Mouse (Mus musculus) kidney, postnatal 0 days (tissue): ENCODE measurements around the gene Ghrhr. TPM values are rescaled to one million over a fixed set of nuclear protein-coding genes. Genes with fewer than 3 reads are reported as not detected.

Source experiments
- ATAC-seq: fragments of 200-750 bp; cut with Nextera tagmentation; replicated peaks from 2 replicates; pipeline ENCODE4 v1.8.0; 2017; ENCODE audit warnings: low read depth, moderate number of reproducible peaks, moderate TSS enrichment, moderate library complexity; ENCODE audit not compliant: low FRiP score
- DNase-seq: peaks from one replicate; pipeline ENCODE4 v3.0.0-alpha.2; 2016; ENCODE audit warnings: low spot score
- H3K27ac ChIP-seq: fragments of 300-500 bp; sonication (generic); 2 replicates; pipeline ENCODE4 v1.5.1; 2014; ENCODE audit warnings: mild to moderate bottlenecking
- H3K27me3 ChIP-seq: fragments of 300-500 bp; sonication (generic); 2 replicates; pipeline ENCODE4 v1.6.1; 2014; ENCODE audit warnings: low read length, mixed read lengths; ENCODE audit not compliant: insufficient read depth
- H3K36me3 ChIP-seq: fragments of 300-500 bp; sonication (generic); 2 replicates; pipeline ENCODE4 v1.6.1; 2014; ENCODE audit warnings: low read length, mixed read lengths; ENCODE audit not compliant: insufficient read depth
- H3K4me1 ChIP-seq: fragments of 300-500 bp; sonication (generic); replicated peaks from 2 replicates; pipeline ENCODE4 v1.6.1; 2014; ENCODE audit warnings: antibody characterized with exemption, low read length, mixed read lengths; ENCODE audit not compliant: insufficient read depth
- H3K4me2 ChIP-seq: fragments of 300-500 bp; sonication (generic); 2 replicates; pipeline ENCODE4 v1.6.1; 2014; ENCODE audit warnings: mild to moderate bottlenecking, low read length, moderate library complexity, mixed read lengths
- H3K4me3 ChIP-seq: fragments of 300-500 bp; sonication (generic); replicated peaks from 2 replicates; pipeline ENCODE4 v1.5.1; 2014; ENCODE audit warnings: low read depth, low read length
- H3K9ac ChIP-seq: fragments of 300-500 bp; sonication (generic); 2 replicates; pipeline ENCODE4 v1.6.1; 2014; ENCODE audit warnings: low read depth, low read length
- H3K9me3 ChIP-seq: fragments of 300-500 bp; sonication (generic); replicated peaks from 2 replicates; pipeline ENCODE4 v1.6.1; 2016; ENCODE audit warnings: low read length, inconsistent platforms, mixed read lengths
- CTCF ChIP-seq: IDR thresholded peaks from 2 replicates; pipeline ENCODE4 v1.5.1; 2016; ENCODE audit warnings: antibody characterized with exemption, low read depth, mild to moderate bottlenecking, moderate library complexity
- WGBS: fragments of 180-500 bp; shearing (Covaris S2); extraction: QIAGEN DNeasy Blood & Tissue Kit; methylation state at CpG from one replicate; pipeline ENCODE4 v1.1.7; 2014; 5-methylcytosine and 5-hydroxymethylcytosine counted together
- polyA plus RNA-seq: library from polyadenylated mRNA; unstranded; fragments of >200 nt; fragmentation: Nextera tagmentation; extraction: Ambion mirVana; gene quantifications from 2 replicates; pipeline ENCODE4 v1.2.1, GENCODE M21; 2015

Ghrhr gene
- polyA plus RNA-seq, 1 experiment from 2014 or later: 0.59 TPM

DNA sequence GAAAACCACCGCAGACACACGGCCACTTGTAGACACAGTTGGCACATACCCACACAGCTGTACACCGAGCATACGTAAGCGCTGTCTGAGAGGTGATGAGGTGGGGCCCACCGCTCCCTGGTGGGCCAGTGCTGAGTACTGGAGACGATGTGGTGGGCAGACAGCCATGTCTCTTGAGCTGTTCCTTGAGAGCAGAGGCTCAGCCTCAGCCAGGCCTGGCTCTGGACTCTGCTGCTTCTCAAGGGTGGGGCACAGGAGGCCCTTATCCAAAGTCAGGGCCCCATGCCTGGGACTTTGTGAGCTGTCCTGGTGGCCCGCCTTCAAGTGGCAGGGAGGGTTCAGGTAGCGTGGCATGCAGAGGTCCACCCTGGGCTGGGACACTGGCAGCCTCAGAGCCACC lies 33.8 kb upstream of the Ghrhr start:
- WGBS: 82% methylated on average over 9 of the region's 9 CpGs
- Histone ChIP-seq H3K4me2 (no peak overlapping the region), H3K27ac (no peak overlapping the region), H3K27me3 (no peaks in the 10 kb centered on the region), H3K4me1 (no peaks in the 10 kb centered on the region), H3K9ac (no peak overlapping the region), H3K9me3 (no peaks in the 10 kb centered on the region), H3K36me3 (no peaks in the 10 kb centered on the region), H3K4me3 (no peak overlapping the region)
- DNase-seq (no peak), ATAC-seq (no peak)
- TF ChIP-seq CTCF: no peak

DNA sequence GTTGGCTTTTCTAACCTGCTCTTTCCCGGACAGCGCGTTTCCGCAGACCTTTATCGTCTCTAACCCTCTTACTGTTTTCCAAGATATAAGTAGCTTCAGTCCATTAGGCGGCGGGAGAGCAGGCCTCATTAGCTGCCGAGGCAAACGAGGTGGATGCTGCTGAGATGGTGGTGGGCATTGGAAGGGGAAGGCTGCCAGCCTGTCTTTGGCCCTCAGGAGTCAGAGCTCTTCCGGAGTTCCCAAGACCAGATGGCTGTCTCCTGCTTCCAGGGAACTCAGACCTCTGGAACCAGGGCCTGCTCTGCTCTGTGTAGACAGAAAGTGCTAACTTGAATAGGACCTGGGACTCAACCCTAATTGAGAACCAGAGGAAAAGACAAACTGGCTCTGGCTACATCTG lies 32.6 kb upstream of the Ghrhr start:
- Histone ChIP-seq H3K4me1 (no peaks in the 10 kb centered on the region), H3K9me3 (no peaks in the 10 kb centered on the region), H3K27ac (no peak overlapping the region), H3K36me3 (no peaks in the 10 kb centered on the region), H3K4me2 (no peak overlapping the region), H3K4me3 (no peak overlapping the region), H3K9ac (no peak overlapping the region), H3K27me3 (no peaks in the 10 kb centered on the region)
- TF ChIP-seq CTCF: no peak
- ATAC-seq (no peak), DNase-seq (no peak)
- WGBS: 84% methylated on average over 10 of the region's 10 CpGs

DNA sequence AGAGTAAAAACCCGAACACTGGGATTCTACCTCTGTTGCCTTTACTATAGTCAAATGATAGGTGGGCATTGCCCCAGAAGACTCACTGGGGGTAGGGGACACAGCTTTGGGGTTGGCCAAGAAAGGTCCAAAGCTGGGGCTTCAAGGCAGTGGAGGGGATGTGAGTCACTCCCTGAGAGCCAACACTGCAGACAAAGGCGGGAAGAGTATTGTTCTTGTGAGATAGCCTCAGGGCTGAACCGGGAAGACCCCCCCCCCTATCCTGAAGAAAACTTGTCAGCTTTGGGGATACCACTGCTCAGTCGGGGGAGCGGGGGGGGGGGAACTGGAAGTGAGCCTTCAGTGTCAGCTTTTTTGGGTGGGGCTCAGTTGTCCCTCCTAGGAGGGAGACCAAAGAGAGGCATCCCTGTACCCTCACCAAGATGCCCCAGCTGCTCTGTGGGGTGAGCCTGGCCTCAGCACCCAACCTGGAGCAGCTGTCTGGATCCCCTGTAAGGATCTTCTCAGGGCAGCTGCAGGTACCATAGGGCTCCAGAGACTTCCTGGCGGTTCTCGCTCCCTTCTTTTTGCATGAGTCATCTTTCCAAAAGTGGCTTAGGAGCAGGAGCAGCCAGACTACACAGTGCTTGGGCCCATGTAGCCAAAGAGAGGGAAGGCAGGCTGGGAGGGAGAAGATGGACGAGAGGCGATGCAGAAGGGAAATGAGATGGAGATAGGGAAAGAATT lies 31.6 kb upstream of the Ghrhr start:
- H3K9ac ChIP-seq: no peak overlapping the region
- H3K27ac ChIP-seq: no peak overlapping the region
- H3K4me2 ChIP-seq: no peak overlapping the region
- ATAC-seq: no peak
- no peaks in the 10 kb centered on the region for H3K27me3 ChIP-seq
- H3K36me3 ChIP-seq: no peaks in the 10 kb centered on the region
- TF ChIP-seq CTCF: no peak
- H3K9me3 ChIP-seq: no peaks in the 10 kb centered on the region
- H3K4me3 ChIP-seq: no peak overlapping the region
- H3K4me1 ChIP-seq: no peaks in the 10 kb centered on the region
- 82% methylated on average over 9 of the region's 9 CpGs for WGBS
- no peak for DNase-seq

DNA sequence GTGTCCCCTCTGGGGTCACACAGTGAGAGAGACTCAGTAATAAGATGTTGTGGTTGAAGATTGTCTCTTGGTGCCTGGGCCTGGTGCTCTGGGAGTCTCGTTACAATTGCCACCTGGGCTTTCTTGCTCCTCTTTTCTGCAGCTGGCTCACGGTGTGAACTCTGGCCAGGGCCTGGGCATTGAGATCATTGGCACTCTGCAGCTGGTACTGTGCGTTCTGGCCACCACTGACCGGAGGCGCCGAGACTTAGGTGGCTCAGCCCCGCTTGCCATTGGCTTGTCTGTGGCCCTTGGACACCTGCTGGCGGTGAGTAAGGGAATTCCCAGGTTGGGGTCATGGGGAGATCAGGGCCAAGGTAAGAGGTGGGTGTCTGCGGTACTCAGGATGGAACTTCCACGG lies 30.8 kb upstream of the Ghrhr start:
- no peak for TF ChIP-seq CTCF
- no peak overlapping the region for H3K4me2 ChIP-seq
- H3K36me3 ChIP-seq: no peaks in the 10 kb centered on the region
- H3K4me3 ChIP-seq: no peak overlapping the region
- no peak overlapping the region for H3K27ac ChIP-seq
- no peak for ATAC-seq
- H3K9me3 ChIP-seq: no peaks in the 10 kb centered on the region
- 82% methylated on average over 10 of the region's 10 CpGs for WGBS
- no peaks in the 10 kb centered on the region for H3K4me1 ChIP-seq
- H3K9ac ChIP-seq: no peak overlapping the region
- no peaks in the 10 kb centered on the region for H3K27me3 ChIP-seq
- no peak for DNase-seq

DNA sequence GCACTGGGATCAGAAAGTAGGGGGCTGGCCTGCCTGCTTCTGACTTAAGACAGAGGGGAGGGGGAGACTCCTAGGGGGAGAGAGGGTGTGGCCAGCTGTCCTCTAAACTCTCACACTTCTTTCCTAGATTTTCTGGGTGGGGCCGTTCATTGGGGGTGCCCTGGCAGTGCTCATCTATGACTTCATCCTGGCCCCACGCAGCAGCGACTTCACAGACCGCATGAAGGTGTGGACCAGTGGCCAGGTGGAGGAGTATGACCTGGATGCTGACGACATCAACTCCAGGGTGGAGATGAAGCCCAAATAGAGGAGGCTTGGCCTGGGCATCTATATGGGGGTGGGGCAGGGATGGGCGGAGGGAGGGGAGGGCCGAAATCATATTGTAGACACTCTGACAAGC lies 29.6 kb upstream of the Ghrhr start:
- no peaks in the 10 kb centered on the region for H3K9me3 ChIP-seq
- ATAC-seq (no peak), DNase-seq (no peak)
- H3K27me3 ChIP-seq: no peaks in the 10 kb centered on the region
- no peaks in the 10 kb centered on the region for H3K36me3 ChIP-seq
- H3K4me2 ChIP-seq: no peak overlapping the region
- no peak for TF ChIP-seq CTCF
- no peak overlapping the region for H3K27ac ChIP-seq
- 80% methylated on average over 7 of the region's 7 CpGs for WGBS
- H3K4me1 ChIP-seq: no peaks in the 10 kb centered on the region
- H3K4me3 ChIP-seq: no peak overlapping the region
- no peak overlapping the region for H3K9ac ChIP-seq

DNA sequence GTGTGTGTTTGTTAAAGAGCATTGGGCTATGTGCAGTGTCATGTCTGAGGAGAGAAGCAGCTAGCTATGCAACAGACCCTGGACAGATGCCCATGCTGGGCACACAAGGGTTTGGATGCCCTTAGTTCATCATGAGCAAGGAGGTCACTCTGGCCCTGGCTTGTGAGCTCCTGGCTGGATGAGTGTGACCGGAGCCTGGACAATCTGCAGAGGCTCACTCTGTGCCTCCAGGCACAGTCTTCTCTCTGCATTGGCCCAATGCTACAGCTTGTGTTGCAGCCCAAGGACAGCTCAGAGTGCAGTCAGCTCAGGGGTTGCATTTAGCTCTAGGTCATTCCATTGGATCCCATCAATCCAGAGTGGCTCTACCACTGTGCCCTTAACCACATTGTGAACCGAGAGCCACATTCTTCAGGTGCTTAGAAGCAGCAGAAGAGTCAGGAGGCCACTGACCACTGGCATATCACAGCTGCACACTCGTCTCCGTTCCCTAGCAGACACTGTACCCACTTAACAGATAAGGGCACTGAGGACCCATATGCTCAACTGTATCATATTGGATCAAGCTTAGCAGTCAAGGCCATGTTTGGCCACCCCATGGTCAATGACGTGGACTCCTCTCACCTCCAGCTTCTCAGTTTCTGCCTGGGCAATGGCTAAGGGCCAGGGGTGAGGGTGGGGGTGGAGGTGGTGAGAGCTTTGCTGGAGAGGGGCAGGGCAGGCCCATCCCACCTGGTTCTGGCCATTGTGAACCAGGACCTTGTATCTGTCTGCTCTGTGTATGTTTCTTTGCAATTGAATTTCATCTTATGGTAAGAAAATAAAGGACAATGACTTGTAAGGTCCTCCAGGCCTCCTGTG lies 28.2 kb upstream of the Ghrhr start:
- Histone ChIP-seq H3K9me3 (no peaks in the 10 kb centered on the region), H3K36me3 (no peaks in the 10 kb centered on the region), H3K27me3 (no peaks in the 10 kb centered on the region), H3K4me3 (no peak overlapping the region), H3K9ac (no peak overlapping the region), H3K27ac (no peak overlapping the region), H3K4me2 (no peak overlapping the region), H3K4me1 (no peaks in the 10 kb centered on the region)
- no peak for ATAC-seq
- no peak for TF ChIP-seq CTCF
- WGBS: 88% methylated on average over 5 of the region's 5 CpGs
- no peak for DNase-seq
